Mouse (Mus musculus): ENCODE measurements around the gene 2010300C02Rik. TPM values are rescaled to one million over a fixed set of nuclear protein-coding genes. Genes with fewer than 3 reads are reported as not detected.

2010300C02Rik gene
- polyA plus RNA-seq, 1 experiment: not detected

DNA sequence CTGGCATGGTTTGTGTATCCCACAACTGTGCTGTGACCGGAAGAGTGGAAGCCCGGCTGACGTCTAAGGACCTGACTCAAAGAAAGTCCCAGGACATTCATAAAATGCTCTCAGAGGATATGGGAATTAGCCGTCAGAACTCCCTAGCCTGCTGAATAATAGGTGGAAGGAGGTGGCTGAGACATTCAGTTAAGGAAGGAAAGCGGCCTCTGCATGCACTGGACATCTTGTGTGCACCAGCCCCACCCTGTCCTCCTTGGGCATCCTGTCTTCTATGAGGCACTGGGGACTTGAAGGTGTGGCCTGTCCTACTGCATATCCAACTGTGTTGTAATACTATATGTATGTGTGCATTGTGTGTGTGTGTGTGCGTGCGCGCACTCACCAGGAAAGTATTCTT, 87.5 kb downstream of the 2010300C02Rik start:
- H3K4me3 ChIP-seq (ENCODE audit: insufficient read depth, low read depth, low read length): no peak overlapping the region
- peaks cover 8% of the 10 kb centered on the region; the same call in 1 of the 2 replicates for H3K4me1 ChIP-seq (ENCODE audit: control insufficient read depth, insufficient read depth, insufficient read length, low read length)
- H3K27ac ChIP-seq (replicated peaks; ENCODE audit: low read depth, low read length): peak overlapping the region; percentile 91

- Histone ChIP-seq H3K27ac (replicated peaks; ENCODE audit: low read depth, low read length) (peak overlapping the region; percentile 91), H3K4me3 (ENCODE audit: insufficient read depth, low read depth, low read length) (no peak overlapping the region), H3K4me1 (ENCODE audit: control insufficient read depth, insufficient read depth, insufficient read length, low read length) (peaks cover 8% of the 10 kb centered on the region; the same call in 1 of the 2 replicates)
Observed at GRCm38 (mm10) chr1:37631456-37631855, 88.4 kb downstream of the 2010300C02Rik start.

DNA sequence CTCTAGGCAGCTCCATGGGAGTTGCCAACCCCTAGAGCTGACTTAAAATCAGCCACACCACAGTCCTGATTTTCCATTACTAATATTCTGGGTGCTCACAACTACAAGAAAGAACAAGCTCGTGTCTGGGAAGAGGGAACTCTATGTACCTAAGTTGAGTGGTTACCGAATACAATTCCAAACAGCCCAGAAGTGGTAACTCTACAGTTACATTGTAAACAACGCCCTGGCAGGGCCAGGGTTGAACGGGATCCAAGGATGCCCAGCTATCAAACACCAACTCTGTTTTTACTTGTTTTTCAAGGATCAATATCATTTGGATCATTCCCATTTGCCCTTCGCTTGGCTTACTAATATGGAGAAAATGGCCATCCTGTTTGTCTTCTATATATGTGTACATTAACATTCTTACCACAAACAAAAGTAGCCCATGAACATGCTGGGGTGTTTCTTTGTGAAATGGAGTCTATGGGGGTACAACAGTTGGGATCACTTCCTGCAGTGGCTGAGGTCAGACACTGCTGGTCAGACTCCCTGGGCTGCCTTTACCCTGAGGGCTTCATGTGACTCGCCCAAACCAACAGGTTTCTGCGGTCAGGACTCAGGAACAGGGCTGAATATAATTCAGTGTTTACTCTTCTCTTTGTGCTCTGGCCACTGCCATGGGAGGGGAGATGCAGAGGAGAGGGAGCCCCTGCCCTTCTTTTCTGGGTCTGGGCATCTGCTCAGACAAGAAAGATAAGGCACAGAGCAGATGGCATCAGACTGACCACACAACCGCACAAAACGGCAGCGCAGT, 89.3 kb downstream of the 2010300C02Rik start:
- no peak overlapping the region for H3K4me3 ChIP-seq (ENCODE audit: insufficient read depth, low read depth, low read length)
- no peak overlapping the region for H3K27ac ChIP-seq (replicated peaks; ENCODE audit: low read depth, low read length)
- peaks cover 8% of the 10 kb centered on the region; the same call in 1 of the 2 replicates for H3K4me1 ChIP-seq (ENCODE audit: control insufficient read depth, insufficient read depth, insufficient read length, low read length)

GRCm38 (mm10) chr1:37629876-37630275, 90.0 kb downstream of the 2010300C02Rik start:
- Histone ChIP-seq H3K27ac (replicated peaks; ENCODE audit: low read depth, low read length) (no peak overlapping the region), H3K4me3 (ENCODE audit: insufficient read depth, low read depth, low read length) (no peak overlapping the region), H3K4me1 (ENCODE audit: control insufficient read depth, insufficient read depth, insufficient read length, low read length) (peaks cover 8% of the 10 kb centered on the region; the same call in 1 of the 2 replicates)

GRCm38 (mm10) chr1:37628749-37629148, 91.1 kb downstream of the 2010300C02Rik start:
- peaks cover 7% of the 10 kb centered on the region; the same call in 1 of the 2 replicates for H3K4me1 ChIP-seq (ENCODE audit: control insufficient read depth, insufficient read depth, insufficient read length, low read length)

DNA sequence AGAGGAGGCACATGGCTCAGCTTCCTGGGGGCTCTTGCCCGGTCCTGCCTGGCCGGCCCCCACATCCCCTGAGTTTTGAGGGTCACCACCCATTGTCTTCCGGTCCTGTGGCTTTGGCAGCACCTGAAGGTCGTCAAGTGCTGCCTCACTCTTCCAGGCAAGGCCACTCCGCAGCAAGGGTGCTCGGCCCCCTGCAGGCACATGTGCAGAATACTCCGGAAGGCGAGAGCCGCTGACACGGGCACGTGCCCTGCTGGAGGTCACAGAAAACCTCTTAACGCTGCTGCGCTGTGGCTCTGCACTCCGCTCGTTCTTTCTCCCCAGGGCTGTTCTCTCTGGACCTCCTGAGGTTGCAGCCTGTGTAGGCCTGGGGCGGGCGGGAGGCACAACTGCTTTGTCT, 95.7 kb downstream of the 2010300C02Rik start:
- no peak overlapping the region for H3K27ac ChIP-seq (replicated peaks; ENCODE audit: low read depth, low read length)
- no peak overlapping the region for H3K4me3 ChIP-seq (ENCODE audit: insufficient read depth, low read depth, low read length)
- H3K4me1 ChIP-seq (ENCODE audit: control insufficient read depth, insufficient read depth, insufficient read length, low read length): no peaks in the 10 kb centered on the region; the same call in 1 of the 2 replicates

More at GRCm38 (mm10) chr1:37628749-37629148, 91.1 kb downstream of the 2010300C02Rik start:
- Histone ChIP-seq H3K4me3 (ENCODE audit: insufficient read depth, low read depth, low read length) (no peak overlapping the region), H3K27ac (replicated peaks; ENCODE audit: low read depth, low read length) (no peak overlapping the region)

DNA sequence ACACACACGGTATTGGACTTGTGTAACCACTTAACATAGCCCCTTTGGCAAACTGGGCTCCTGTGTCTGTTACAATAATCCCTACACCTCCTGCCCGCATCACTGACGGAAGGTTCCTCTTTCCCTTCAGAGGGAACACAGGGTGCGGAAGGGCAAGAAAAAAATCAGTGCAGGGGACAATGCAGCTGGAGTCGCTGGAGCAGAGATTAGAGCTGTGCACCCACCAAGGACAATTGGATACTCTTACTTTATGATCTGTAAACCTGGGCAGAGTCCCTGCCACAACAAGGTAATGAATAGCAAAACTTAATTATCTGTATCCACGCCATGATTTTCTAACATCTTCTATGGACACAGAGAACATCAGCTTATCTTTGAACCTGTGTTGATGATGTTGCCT, 97.8 kb downstream of the 2010300C02Rik start:
- H3K4me3 ChIP-seq (ENCODE audit: insufficient read depth, low read depth, low read length): no peak overlapping the region
- H3K27ac ChIP-seq (replicated peaks; ENCODE audit: low read depth, low read length): 0 out of 2 replicates have a peak overlapping the region, but pooled peaks have one; percentile 31
- H3K4me1 ChIP-seq (ENCODE audit: control insufficient read depth, insufficient read depth, insufficient read length, low read length): no peaks in the 10 kb centered on the region; the same call in 1 of the 2 replicates

- Histone ChIP-seq H3K4me1 (ENCODE audit: control insufficient read depth, insufficient read depth, insufficient read length, low read length) (no peaks in the 10 kb centered on the region; the same call in 1 of the 2 replicates), H3K27ac (replicated peaks; ENCODE audit: low read depth, low read length) (no peak overlapping the region), H3K4me3 (ENCODE audit: insufficient read depth, low read depth, low read length) (no peak overlapping the region)
Observed at GRCm38 (mm10) chr1:37619542-37619941, 100.3 kb downstream of the 2010300C02Rik start.

DNA sequence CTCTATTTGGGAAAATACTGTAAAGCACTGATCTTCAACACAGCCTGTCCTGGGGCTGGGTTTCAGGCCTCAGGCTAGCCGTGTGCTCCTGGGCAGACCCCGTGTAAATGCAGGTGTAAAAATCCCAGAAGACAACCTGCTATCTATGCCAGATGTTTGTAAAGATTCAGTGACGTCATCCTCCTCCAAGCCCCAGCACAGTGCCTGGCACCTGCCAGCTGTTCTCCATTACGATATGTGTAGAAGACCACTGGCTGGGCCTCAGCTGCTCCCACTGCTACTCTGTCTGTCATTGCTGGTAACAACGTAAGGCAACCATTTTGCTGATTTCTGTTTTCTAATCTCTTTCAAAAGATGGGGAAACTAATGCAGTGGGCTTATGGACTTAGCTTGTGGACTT, 102.8 kb downstream of the 2010300C02Rik start:
- H3K4me3 ChIP-seq (ENCODE audit: insufficient read depth, low read depth, low read length): no peak overlapping the region
- no peaks in the 10 kb centered on the region; the same call in 1 of the 2 replicates for H3K4me1 ChIP-seq (ENCODE audit: control insufficient read depth, insufficient read depth, insufficient read length, low read length)
- H3K27ac ChIP-seq (replicated peaks; ENCODE audit: low read depth, low read length): no peak overlapping the region

DNA sequence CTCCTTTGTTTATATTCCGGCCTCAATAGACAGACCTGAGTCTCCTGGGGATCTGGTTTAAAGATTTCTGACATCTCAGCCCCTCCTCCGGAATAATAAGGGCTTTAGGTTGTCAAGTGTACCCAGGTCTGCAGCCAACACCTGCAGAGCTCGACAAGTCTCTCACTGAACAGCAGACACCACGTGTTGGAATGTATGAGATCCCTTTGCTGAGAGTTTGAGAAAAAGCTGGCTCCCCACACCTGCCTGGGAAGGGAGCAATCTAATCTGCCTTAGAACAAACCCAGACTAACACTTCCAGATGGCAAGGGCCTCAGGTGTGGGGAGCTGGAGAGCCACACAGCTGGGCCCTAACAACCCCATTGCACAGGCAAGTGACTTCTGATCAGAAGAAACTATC, 103.3 kb downstream of the 2010300C02Rik start:
- Histone ChIP-seq H3K4me1 (ENCODE audit: control insufficient read depth, insufficient read depth, insufficient read length, low read length) (no peaks in the 10 kb centered on the region), H3K4me3 (ENCODE audit: insufficient read depth, low read depth, low read length) (no peak overlapping the region), H3K27ac (replicated peaks; ENCODE audit: low read depth, low read length) (no peak overlapping the region)

DNA sequence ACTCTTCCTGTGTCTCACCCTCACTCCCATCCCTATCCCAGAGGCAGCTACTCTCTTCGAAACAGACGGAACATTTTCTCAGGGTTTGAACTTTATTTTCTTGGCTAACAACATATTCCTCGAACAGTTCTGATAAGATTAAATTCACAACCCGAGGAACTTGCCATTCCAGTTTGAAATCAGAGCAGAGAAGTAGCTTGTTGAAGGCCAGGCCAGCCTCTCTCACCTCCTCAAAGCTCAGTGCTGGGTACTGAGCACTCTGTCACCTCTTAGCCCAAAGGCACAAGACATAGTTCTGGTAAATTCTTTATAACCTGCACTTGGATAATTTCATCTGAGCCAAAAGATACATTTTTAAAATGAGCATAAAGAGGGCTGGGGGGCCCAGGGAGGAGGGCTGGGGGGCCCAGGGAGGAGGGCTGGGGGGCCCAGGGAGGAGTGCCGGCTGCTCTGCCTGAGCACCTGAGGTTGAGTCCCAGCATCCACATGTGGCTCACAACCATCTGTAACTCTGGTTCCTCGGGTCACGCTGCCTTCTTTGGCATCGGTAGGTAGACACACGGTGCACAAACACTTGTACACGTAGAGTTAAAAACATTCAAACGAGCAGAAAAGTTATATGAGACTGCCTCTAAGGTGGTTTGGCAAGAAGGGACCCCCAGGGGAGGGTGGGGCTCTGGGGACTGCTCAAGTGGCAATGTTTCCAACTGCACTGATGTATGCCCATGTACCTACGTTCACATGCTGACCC, 104.4 kb downstream of the 2010300C02Rik start:
- Histone ChIP-seq H3K4me3 (ENCODE audit: insufficient read depth, low read depth, low read length) (no peak overlapping the region), H3K4me1 (ENCODE audit: control insufficient read depth, insufficient read depth, insufficient read length, low read length) (no peaks in the 10 kb centered on the region), H3K27ac (replicated peaks; ENCODE audit: low read depth, low read length) (no peak overlapping the region)

DNA sequence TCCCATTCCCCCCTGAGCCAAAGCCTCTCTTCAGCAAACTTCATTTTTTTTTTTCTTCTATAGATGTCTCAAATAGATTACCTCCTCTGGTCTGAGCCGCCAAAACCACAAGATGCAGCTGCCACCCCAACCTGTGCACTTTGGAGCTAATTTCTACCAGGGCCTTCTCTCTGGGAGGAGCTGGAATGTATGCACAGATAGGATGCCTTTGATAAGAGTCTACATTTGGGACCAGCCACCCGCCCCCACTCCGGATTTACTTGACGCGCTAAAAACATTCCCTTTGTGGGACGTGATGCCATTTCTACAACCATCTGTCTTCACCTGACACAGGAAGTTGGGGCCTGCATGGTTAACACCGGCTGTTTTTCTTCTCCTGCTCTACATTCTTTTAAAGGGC, 105.0 kb downstream of the 2010300C02Rik start:
- Histone ChIP-seq H3K4me3 (ENCODE audit: insufficient read depth, low read depth, low read length) (no peak overlapping the region), H3K4me1 (ENCODE audit: control insufficient read depth, insufficient read depth, insufficient read length, low read length) (no peaks in the 10 kb centered on the region), H3K27ac (replicated peaks; ENCODE audit: low read depth, low read length) (no peak overlapping the region)

DNA sequence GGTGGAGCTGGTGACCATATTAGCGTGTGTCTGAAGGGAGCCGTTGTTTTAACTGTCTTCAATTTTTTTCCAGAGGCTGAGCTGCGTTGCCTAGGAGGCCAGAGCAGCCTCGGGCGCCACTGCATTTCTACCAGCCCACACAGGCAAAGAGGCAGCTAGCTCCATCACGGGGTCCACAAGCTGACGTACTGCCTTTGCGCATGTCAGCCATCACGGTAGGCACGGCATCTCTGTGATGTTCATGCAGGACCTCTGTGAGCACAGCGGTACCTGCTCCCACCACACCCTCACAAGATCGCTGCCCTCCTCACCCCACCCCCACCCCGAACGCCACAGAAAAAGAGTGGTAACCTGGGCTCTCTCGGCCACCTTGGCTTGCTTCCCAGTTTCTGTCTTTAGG, 105.8 kb downstream of the 2010300C02Rik start:
- no peaks in the 10 kb centered on the region for H3K4me1 ChIP-seq (ENCODE audit: control insufficient read depth, insufficient read depth, insufficient read length, low read length)
- no peak overlapping the region for H3K27ac ChIP-seq (replicated peaks; ENCODE audit: low read depth, low read length)
- H3K4me3 ChIP-seq (ENCODE audit: insufficient read depth, low read depth, low read length): no peak overlapping the region

DNA sequence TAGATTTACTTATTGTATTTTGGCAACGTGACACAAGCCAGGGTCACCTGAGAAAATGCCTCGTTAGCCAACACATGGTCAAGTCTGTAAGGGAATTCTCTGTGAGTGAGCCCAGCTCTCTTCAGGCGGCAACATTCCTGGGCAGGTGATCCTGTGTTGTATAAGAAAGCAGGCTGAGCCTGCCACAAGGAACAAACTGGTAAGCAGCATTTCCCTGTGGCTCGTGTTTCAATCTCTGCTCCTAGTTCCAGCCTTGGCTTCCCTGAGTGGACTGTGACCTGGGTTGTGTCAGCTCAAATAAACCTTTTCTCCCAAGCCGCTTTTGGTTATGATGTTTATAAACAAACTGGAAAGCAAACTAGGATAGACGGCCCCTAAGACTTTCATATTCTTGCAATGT, 108.9 kb downstream of the 2010300C02Rik start:
- no peak overlapping the region for H3K27ac ChIP-seq (replicated peaks; ENCODE audit: low read depth, low read length)

DNA sequence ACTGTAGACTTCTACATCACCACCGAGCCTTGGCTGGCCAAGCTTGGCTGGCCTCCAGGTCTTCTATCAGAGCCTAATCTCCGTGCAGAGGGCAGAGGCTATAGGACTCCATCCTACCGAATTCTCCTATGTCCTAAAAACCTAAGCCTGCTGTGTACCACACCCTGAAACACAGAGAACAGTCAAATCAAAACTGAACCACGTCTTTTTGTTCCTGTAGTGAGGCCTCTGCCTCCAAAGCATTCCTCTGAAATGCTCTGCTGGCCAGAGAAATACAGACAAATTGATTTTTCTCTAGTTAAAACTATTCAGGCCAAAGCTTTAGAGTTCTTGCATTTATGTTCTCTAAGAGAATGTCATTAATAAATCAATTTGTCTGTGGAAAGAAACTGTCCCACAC, 109.6 kb downstream of the 2010300C02Rik start:
- H3K27ac ChIP-seq (replicated peaks; ENCODE audit: low read depth, low read length): no peak overlapping the region
- no peaks in the 10 kb centered on the region for H3K4me1 ChIP-seq (ENCODE audit: control insufficient read depth, insufficient read depth, insufficient read length, low read length)
- no peak overlapping the region for H3K4me3 ChIP-seq (ENCODE audit: insufficient read depth, low read depth, low read length)

More for the DNA sequence above, 108.9 kb downstream of the 2010300C02Rik start:
- H3K4me3 ChIP-seq (ENCODE audit: insufficient read depth, low read depth, low read length): no peak overlapping the region
- no peaks in the 10 kb centered on the region for H3K4me1 ChIP-seq (ENCODE audit: control insufficient read depth, insufficient read depth, insufficient read length, low read length)

Measured in brown adipose tissue, adult 24 weeks (tissue).